Mouse (Mus musculus) bone marrow macrophage, adult 2 months (primary cell): ENCODE measurements at regions not wholly inside any gene's neighbourhood (a gene's known extent, or its start where the extent isn't known, plus 50 kb on each side); places are given as distances from the start of the nearest gene placed in this dataset.

Experiments
- H3K27ac ChIP-seq: 2 replicates; pipeline ENCODE4 v1.5.1; 2012; ENCODE audit warnings: low read depth, low read length; ENCODE audit not compliant: insufficient read depth
- H3K4me1 ChIP-seq: 2 replicates; pipeline ENCODE4 v1.6.1; 2012; ENCODE audit warnings: low read length; ENCODE audit not compliant: control insufficient read depth, insufficient read depth
- H3K4me3 ChIP-seq: 2 replicates; pipeline ENCODE4 v1.5.1; 2012; ENCODE audit warnings: mild to moderate bottlenecking, low read length, moderate library complexity; ENCODE audit not compliant: insufficient read depth
- CTCF ChIP-seq: IDR thresholded peaks from 2 replicates; pipeline ENCODE4 v1.5.1; 2012; ENCODE audit warnings: low read depth, mild to moderate bottlenecking, low read length, moderate library complexity
- POLR2A ChIP-seq: IDR thresholded peaks from 2 replicates; pipeline ENCODE4 v1.6.1; 2012; ENCODE audit warnings: mild to moderate bottlenecking, low read depth, low read length, borderline replicate concordance

DNA sequence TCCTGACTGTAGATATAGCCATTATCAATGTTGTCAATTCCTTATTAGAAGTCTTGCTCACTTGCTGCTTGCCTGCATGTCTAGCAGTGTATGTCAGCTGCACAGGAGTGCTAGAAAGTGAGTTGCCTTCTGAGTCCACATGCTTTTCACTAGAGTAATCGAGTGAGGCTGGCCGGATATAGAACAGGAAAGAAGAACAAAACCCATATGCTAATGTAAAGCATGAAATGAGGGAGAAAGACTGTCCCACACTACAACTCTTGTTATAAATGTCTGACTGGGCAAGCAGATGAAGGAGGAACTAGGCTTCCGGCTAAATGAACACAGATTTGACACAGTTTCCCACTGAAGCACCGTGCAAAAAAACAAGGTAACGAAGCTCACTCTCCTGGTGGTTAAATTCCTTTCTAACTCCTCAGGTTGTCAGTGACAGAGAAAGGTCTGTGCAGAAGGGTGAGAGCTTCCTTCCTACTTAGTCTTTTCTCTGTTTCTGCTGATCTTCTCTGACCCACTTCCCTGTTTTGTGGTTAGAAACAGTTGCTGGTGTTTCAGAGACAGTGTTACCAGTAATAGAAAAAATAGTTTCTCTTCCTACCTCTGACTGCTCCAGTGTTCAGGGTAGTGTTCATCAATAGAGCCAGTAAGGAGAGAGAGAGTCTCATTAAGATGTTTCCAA is 399.0 kb downstream of the Atp23 start:
- Histone ChIP-seq H3K27ac (peak overlapping the region; percentile 87), H3K4me3 (peak overlapping the region; percentile 8; the same call in 1 of the 2 replicates), H3K4me1 (peaks cover 19% of the 10 kb centered on the region)
- no peak for TF ChIP-seq POLR2A
- no peak for TF ChIP-seq CTCF

- H3K27ac ChIP-seq = no peak overlapping the region
- H3K4me3 ChIP-seq = no peak overlapping the region
- peaks cover 27% of the 10 kb centered on the region for H3K4me1 ChIP-seq
- TF ChIP-seq CTCF = no peak
- TF ChIP-seq POLR2A = no peak
Observed at GRCm38 (mm10) chr10:126498726-126499125, 402.4 kb downstream of the Atp23 start.

DNA sequence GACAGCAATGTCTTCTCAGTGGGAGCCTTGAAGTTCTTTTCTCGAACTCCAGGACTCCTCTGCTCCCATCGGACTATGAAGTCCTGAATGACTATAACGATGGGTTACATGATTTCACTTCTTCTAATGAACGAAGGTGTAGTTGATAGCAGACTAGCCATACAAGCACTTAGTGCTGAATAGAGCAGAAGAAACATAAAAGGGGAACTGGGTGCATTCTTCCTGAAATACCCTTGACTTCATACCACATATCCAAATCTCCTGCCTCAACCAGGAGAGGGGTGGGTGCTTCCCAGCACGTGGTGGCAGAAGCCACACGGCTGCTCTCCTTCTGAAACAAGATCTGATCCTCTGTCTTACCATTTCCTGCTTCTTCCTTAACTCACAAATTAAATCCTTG is 407.4 kb downstream of the Atp23 start:
- Histone ChIP-seq H3K27ac (no peak overlapping the region), H3K4me3 (no peak overlapping the region)
- TF ChIP-seq CTCF (no peak), POLR2A (no peak)

GRCm38 (mm10) chr10:126492211-126492610 is 408.9 kb downstream of the Atp23 start:
- Histone ChIP-seq H3K27ac (no peak overlapping the region), H3K4me3 (no peak overlapping the region), H3K4me1 (peaks cover 19% of the 10 kb centered on the region)
- no peak for TF ChIP-seq CTCF
- no peak for TF ChIP-seq POLR2A

More for the DNA sequence above, 407.4 kb downstream of the Atp23 start:
- H3K4me1 ChIP-seq = peaks cover 20% of the 10 kb centered on the region

DNA sequence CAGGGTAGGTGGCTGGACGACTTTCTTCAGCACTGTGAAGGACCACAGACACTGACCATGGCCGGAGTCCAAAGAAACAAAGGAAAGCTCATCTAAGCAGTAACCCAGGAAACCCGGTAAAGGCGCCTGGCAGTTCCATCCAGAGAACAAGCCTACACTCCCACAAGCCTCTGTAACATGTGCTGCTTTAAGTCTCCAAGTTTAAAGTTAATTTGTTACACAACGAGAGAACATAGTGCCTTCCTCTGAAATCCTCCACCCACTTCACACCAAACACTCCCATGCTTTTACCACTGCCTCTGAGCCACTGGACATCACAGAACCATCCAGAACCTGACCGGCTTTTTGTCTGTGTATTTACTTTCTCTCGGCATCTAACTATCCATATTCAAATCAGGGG is 416.0 kb downstream of the Atp23 start:
- H3K4me3 ChIP-seq = no peak overlapping the region
- no peak overlapping the region for H3K27ac ChIP-seq
- TF ChIP-seq CTCF (no peak), POLR2A (no peak)
- H3K4me1 ChIP-seq = no peaks in the 10 kb centered on the region

DNA sequence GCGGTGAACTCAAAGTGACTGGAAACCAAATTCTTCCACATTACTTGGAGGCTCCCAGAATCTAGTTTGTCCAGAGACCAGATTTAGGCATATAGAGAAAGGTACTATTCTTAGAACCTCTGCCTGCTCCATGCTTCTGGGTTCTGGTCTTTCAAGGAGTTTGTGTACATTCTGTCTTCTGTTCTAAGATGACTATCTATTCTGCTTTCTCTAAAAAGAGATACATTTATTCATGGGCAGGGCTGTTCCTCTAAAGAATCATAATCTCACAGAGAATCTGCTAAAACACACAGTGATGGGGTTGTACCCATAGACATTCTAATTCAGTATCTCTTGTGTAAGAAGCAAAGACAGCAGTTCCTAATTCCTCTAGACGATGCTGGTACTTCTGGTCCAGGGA is 417.7 kb downstream of the Atp23 start:
- TF ChIP-seq CTCF = no peak
- no peak for TF ChIP-seq POLR2A
- H3K4me1 ChIP-seq = no peaks in the 10 kb centered on the region
- H3K27ac ChIP-seq = no peak overlapping the region
- no peak overlapping the region for H3K4me3 ChIP-seq

- no peak overlapping the region for H3K4me3 ChIP-seq
- no peak for TF ChIP-seq CTCF
- no peak for TF ChIP-seq POLR2A
- no peaks in the 10 kb centered on the region for H3K4me1 ChIP-seq
- H3K27ac ChIP-seq = no peak overlapping the region
Observed at GRCm38 (mm10) chr10:126480382-126480781, 420.8 kb downstream of the Atp23 start.

DNA sequence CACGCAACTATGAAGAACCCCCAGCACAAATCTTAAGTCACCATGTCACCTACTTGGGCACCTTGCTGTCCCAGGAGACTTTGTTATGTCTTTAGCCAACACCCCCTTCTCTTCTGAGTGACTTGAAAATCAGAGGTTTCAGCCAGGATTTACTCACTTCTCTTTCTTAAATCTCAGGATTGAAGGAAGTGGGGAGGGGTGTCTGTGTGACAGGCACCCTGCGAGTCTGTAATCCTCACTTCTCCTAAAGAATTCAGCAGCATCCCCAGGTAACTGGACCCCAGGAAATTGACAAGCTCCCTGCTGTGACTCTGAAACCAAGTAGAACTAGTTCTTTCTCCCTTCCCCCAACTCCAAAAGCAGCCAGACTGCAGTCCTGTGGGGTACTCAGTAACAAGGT is 421.4 kb downstream of the Atp23 start:
- no peak overlapping the region for H3K27ac ChIP-seq
- H3K4me3 ChIP-seq = no peak overlapping the region
- TF ChIP-seq POLR2A (no peak), CTCF (no peak)
- H3K4me1 ChIP-seq = no peaks in the 10 kb centered on the region

DNA sequence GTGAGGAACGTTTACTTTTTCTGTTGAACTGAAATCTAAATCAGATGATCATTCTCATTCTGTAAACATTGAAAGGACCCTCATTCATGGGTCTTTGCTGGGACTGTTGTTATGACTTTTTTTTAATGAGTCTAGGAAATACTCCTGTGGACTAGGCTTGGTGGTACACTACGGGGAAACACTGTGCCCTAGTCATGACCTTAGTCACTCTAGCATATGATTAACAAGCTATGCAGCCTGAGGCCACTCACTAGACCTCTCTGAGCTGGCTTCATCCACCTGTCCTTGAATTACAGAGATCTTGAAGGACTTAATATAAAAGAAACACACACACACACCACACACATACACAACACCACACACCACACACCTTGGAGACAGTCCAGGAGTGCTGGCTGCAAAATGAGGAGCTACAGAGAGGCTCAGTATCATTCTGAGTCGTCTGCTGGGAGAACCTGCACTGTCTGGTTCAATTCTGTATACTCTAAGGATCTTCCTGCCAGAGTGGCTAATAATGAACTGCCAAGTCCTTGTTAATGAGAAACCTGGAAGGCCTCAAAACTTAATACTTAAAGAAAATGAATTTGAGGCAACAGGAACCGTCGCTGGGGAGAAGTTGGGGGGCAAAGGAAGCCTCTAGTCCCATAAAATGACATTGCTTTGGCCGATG is 428.0 kb downstream of the Atp23 start:
- TF ChIP-seq POLR2A = no peak
- no peak for TF ChIP-seq CTCF
- Histone ChIP-seq H3K4me3 (no peak overlapping the region), H3K4me1 (peaks cover 3% of the 10 kb centered on the region; the same call in 1 of the 2 replicates), H3K27ac (no peak overlapping the region)

- Histone ChIP-seq H3K27ac (no peak overlapping the region), H3K4me3 (no peak overlapping the region), H3K4me1 (peaks cover 3% of the 10 kb centered on the region; the same call in 1 of the 2 replicates)
- TF ChIP-seq POLR2A (no peak), CTCF (no peak)
Observed at GRCm38 (mm10) chr10:126470838-126471491, 430.2 kb downstream of the Atp23 start.
